Mouse (Mus musculus): ENCODE data around the gene S100a14. TPM values are rescaled to one million over a fixed set of nuclear protein-coding genes. Genes with fewer than 3 reads are reported as not detected.

S100a14 gene
- polyA plus RNA-seq, 1 experiment: not detected

DNA sequence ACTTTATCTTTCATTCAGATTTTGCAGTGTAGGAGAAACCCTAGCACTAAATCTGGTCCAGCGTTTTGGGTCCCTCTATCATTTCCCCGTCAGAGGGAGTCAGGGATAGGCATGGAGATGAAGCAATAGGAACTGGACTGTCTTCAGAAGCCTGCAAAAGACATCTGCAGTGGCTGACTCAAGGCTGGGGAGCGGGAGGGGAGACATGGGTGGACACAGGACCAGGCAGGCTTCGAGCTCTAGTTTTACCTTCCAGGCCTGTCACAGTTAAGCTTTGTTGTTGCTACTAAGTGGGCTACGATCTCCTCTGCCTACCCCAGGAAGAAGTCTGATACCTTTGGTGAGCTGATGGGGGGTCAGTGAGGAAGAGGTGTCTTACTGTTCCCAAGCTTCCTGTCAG is 14.4 kb upstream of the S100a14 start:
- peaks cover 28% of the 10 kb centered on the region for H3K4me1 ChIP-seq (ENCODE audit: control insufficient read depth, insufficient read depth, insufficient read length, low read length)
- H3K27ac ChIP-seq (replicated peaks; ENCODE audit: low read depth, low read length): no peak overlapping the region
- no peak overlapping the region for H3K4me3 ChIP-seq (ENCODE audit: insufficient read depth, low read depth, low read length)

DNA sequence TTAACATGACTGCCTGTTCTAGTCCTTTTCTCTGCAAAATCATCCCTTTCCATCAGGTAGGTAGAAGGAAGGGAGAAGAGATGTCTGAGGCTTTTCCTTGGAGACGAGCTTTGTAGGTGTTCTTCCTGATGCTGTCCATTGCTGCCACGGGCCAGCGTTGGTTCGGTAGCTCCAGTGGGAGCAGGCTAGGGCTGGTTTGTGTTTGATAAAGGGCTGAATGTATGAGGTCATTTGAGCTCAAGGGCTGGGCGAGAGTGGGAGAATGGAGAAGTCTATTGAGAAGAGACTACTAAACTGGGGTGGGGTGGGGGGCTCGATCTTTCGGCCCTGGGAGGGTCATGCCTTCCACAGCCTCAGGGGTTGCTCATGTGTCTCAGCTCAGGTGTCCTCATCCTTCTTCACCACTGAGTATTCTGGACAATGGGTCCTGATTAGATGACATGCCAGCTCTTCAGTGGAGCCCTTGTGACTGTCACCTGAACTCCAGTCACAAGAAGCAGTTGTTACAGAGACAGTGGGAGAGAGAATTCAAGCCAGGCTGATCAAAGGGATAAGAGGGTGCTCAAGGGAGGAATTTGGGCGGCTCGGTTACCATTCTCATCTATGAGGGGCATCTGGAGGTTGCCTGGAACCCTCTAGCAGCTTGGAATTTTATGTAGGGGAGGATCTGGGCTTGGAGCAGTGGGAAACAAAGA is 13.6 kb upstream of the S100a14 start:
- Histone ChIP-seq H3K27ac (replicated peaks; ENCODE audit: low read depth, low read length) (peak overlapping the region; percentile 95), H3K4me3 (ENCODE audit: insufficient read depth, low read depth, low read length) (peak overlapping the region; percentile 77), H3K4me1 (ENCODE audit: control insufficient read depth, insufficient read depth, insufficient read length, low read length) (peaks cover 30% of the 10 kb centered on the region)

DNA sequence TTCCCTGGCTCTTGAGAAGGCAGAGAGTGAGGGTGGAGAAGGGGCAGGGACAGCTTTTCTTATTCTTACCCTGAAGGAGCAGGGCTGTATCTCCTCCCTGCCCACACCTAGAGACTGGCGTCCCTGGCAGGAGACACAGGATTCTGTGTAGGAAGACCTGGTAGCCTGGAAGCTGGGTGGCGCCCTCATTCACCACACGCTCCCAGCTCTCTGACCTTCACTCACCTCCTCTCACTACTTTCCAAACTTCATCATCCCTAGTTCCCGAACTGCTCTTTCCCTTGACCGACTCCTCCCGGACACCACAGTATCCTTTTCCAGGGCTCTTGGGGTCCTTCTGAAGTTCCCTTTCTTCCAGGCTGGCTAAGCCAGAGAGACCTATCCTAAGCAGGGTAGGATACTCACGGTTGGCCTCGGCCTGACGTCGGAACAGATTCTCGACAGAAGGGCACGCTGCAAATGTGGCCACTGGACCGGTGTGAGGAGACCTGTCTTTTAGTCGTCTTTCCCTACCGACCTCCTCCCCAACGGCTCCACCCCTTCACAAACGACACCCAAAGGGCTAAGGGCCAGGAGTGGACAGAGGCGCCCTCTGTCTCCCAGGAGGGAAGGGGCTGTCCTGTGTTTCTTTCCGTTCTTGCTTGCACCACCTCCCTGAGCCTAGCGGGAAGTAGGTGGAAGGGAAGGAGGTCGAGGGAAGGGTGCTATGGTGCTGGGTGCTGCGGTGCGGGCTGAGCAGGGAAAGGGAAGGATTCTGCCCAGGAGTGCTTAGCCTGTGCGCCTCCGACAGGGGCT is 12.7 kb upstream of the S100a14 start, which contains the start of the genes S100a1 and S100a13:
S100a1 (minus strand) TSS at position 597 of the 795 bp plus-strand sequence.
S100a13 (plus strand) TSS at position 640 of the 795 bp plus-strand sequence.
- Histone ChIP-seq H3K27ac (replicated peaks; ENCODE audit: low read depth, low read length) (peak within 1 kb of the TSS; percentile 95), H3K4me1 (ENCODE audit: control insufficient read depth, insufficient read depth, insufficient read length, low read length) (peaks cover 29% of the 10 kb centered on the region)

DNA sequence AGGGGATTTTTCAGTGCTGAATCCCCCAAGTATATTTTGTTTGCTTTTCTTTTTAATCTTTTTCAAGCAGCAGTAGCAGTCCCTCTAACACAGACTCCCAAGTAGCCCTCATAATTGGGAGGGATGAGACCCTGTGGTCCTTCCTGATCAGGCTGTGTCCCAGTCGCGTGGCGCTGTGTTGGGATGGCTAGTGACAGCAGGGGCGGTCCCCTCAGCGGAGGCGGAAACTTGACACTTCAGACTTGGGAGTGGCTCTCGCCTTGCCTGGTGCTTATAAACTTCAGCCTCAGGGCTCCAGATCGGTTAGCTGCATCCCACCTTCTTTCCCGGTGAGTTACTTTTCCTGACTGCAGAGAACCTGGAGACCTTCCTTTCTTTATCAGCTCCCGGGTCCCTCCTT is 12.0 kb upstream of the S100a14 start:
- H3K4me1 ChIP-seq (ENCODE audit: control insufficient read depth, insufficient read depth, insufficient read length, low read length): peaks cover 29% of the 10 kb centered on the region

More for the DNA sequence above, 12.7 kb upstream of the S100a14 start, which contains the start of the genes S100a1 and S100a13:
- peak within 1 kb of the TSS; percentile 77 for H3K4me3 ChIP-seq (ENCODE audit: insufficient read depth, low read depth, low read length)

DNA sequence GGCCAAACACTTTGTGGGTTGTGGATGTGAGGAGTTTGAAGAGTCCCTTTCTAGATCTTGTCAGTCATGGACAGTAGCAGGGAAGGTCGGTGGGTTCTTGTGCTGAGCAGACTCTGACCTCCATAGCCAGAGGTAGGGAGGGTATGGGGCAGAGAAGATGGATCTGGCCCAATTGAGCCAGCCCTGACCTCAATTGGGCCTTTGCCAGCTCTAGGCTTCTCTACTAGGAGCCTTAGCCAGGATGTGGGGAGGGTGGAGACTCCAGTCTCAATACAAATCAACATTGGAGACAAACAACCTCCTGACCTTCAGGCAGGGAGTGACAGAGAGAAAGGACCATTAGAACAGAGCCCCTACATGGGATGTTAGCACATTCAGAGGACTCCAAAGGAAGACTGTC is 11.4 kb upstream of the S100a14 start:
- Histone ChIP-seq H3K4me3 (ENCODE audit: insufficient read depth, low read depth, low read length) (peak overlapping the region; percentile 77), H3K27ac (replicated peaks; ENCODE audit: low read depth, low read length) (peak overlapping the region; percentile 92), H3K4me1 (ENCODE audit: control insufficient read depth, insufficient read depth, insufficient read length, low read length) (peaks cover 29% of the 10 kb centered on the region)

More for the DNA sequence above, 12.0 kb upstream of the S100a14 start:
- H3K27ac ChIP-seq (replicated peaks; ENCODE audit: low read depth, low read length): peak overlapping the region; percentile 95
- H3K4me3 ChIP-seq (ENCODE audit: insufficient read depth, low read depth, low read length): peak overlapping the region; percentile 77

DNA sequence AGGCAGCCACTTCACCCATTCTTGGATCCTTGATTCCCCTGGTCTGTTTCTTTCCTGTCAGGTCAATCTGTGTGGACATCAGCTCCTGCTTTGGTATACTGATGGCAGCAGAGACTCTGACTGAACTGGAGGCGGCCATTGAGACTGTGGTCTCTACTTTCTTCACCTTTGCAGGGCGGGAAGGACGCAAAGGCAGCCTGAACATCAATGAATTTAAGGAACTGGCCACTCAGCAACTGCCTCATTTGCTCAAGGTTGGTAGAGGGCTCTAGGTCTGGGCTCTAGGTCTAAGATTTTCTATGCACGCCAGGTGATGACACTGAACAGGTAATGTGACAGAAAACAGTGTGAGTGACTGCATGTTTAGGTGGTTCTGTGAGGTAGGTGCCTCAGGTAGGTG is 10.9 kb upstream of the S100a14 start:
- peak overlapping the region; percentile 77 for H3K4me3 ChIP-seq (ENCODE audit: insufficient read depth, low read depth, low read length)
- H3K4me1 ChIP-seq (ENCODE audit: control insufficient read depth, insufficient read depth, insufficient read length, low read length): peaks cover 29% of the 10 kb centered on the region
- peak overlapping the region; percentile 60 for H3K27ac ChIP-seq (replicated peaks; ENCODE audit: low read depth, low read length)

DNA sequence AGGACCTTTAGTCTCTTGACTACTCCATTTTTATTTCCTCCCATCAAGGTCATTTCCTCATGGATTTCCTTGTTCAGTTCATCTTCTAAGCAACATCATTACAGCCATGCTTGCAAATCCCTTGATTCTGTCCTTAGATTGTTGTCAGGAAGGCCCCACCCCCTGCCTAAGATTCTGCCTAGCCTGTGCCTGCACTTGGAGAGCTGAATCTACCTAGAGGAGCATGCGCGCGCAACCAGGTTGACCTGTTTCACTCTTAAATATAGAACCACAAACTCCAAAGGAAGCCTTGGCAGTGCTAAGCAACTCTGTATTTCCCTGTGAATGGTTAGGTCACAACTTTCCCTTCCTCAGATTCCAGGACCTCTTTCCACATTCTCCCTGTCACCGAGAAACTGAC is 8.9 kb upstream of the S100a14 start:
- H3K4me1 ChIP-seq (ENCODE audit: control insufficient read depth, insufficient read depth, insufficient read length, low read length): peaks cover 24% of the 10 kb centered on the region
- H3K27ac ChIP-seq (replicated peaks; ENCODE audit: low read depth, low read length): no peak overlapping the region
- no peak overlapping the region for H3K4me3 ChIP-seq (ENCODE audit: insufficient read depth, low read depth, low read length)

DNA sequence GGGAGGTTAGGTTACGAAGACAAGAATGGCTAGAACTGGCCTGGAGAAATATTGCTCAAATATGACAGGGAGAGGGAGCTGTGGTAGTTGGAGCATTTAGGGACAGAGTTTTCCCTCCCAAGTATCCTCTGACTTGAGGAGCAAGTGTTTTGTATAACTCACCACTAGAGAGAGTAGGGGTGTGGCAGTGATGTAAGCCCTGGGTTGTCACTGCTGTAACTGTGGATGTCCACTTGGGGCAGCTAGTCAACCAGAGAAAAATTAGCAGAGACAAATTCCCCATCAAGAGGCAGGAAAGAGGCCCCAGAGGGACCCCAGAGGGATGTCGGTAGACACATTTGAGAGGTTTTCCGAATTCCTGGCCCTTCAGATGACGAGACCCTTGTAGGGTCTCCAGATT is 1.2 kb upstream of the S100a14 start:
- no peak overlapping the region for H3K4me3 ChIP-seq (ENCODE audit: insufficient read depth, low read depth, low read length)
- no peak overlapping the region for H3K27ac ChIP-seq (replicated peaks; ENCODE audit: low read depth, low read length)
- no peaks in the 10 kb centered on the region for H3K4me1 ChIP-seq (ENCODE audit: control insufficient read depth, insufficient read depth, insufficient read length, low read length)

DNA sequence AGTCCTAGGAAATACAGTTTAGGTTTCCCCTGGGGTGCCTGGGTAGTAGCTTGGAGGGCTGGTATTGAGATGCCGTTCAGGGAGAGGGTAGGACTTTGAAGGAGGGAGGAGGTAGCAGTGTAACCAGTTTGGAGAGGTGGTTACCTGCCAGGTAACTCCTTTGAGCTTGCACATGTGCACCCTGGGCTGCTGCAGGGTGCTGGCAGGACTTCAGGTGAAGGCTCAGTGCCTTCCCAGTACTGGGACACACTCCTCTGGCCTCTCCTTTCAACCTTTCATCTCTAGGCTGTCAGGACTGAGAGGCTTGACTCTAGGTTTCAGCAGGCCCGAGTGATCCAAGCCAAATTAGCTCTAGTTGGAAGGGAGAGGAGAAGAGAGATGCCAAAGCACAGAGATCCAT is 580 bp upstream of the S100a14 start:
- Histone ChIP-seq H3K4me1 (ENCODE audit: control insufficient read depth, insufficient read depth, insufficient read length, low read length) (no peaks in the 10 kb centered on the region), H3K27ac (replicated peaks; ENCODE audit: low read depth, low read length) (no peak overlapping the region), H3K4me3 (ENCODE audit: insufficient read depth, low read depth, low read length) (no peak overlapping the region)

DNA sequence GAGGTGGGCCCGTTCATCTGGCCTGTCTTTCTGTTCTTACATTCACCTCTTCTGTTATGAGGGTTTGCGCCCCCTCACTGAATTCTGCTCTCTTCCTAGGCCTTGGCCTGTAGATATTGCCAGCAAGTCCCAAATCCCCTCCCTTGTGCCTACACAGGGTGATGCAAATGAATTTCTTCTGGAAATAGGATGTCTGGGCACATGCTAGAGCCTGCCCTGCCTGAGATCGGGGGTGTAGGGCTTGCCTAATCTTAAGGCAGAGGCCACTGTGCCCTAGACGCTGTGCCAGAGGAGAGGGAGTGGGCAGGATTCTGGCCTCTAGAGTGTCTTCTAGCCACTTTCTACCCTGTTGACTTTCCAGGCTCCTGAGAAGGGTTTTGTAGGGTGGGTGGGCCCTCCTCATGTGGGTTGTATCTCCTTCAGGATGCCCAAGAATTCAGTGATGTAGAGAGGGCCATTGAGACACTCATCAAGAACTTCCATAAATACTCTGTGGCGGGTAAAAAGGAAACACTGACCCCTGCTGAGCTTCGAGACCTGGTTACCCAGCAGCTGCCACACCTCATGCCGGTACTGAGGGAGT is 726 bp downstream of the S100a14 start:
- H3K4me3 ChIP-seq (ENCODE audit: insufficient read depth, low read depth, low read length): no peak overlapping the region
- H3K27ac ChIP-seq (replicated peaks; ENCODE audit: low read depth, low read length): no peak overlapping the region
- no peaks in the 10 kb centered on the region for H3K4me1 ChIP-seq (ENCODE audit: control insufficient read depth, insufficient read depth, insufficient read length, low read length)

DNA sequence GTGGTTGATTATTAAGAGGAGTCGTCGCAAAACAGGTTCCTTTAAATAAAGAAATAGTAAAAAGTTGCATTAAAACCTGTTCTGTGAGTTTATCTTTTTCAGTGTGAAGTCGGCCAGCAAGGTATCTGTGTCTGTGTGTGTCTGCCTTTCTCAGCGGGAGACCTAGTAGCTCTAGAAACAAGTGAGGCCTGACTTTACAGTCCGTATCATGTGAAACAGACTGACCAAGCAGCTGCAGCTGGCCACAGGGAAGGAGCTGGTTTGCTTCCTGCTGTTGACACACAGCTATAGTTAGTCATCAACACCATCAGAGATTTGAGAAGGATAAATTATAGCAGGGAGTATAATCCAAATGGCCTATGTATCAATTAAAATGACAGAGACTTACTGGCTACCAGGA is 5.1 kb downstream of the S100a14 start:
- Histone ChIP-seq H3K27ac (replicated peaks; ENCODE audit: low read depth, low read length) (no peak overlapping the region), H3K4me1 (ENCODE audit: control insufficient read depth, insufficient read depth, insufficient read length, low read length) (peaks cover 4% of the 10 kb centered on the region; the same call in 1 of the 2 replicates), H3K4me3 (ENCODE audit: insufficient read depth, low read depth, low read length) (no peak overlapping the region)

DNA sequence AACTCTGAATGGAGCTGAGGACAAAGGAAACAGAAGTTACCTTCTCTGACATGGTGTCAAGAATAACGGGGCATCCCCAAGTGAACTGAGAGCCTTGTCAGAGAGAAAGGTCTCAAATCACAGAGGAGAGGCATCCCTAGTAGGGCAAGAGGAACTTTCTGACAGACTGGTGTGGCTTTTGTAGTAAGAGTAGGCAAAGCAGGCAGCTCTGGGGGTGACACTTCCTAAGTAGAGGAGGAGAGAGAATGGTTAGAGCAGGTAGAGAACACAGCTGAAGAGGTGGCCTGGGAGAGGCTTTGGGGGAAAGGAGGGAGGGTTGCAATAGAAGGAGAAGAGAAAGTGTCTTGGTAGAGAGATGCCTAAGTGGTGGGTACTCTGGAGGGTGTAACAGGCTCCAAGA is 8.8 kb downstream of the S100a14 start:
- Histone ChIP-seq H3K4me3 (ENCODE audit: insufficient read depth, low read depth, low read length) (no peak overlapping the region), H3K27ac (replicated peaks; ENCODE audit: low read depth, low read length) (no peak overlapping the region), H3K4me1 (ENCODE audit: control insufficient read depth, insufficient read depth, insufficient read length, low read length) (peaks cover 13% of the 10 kb centered on the region)

DNA sequence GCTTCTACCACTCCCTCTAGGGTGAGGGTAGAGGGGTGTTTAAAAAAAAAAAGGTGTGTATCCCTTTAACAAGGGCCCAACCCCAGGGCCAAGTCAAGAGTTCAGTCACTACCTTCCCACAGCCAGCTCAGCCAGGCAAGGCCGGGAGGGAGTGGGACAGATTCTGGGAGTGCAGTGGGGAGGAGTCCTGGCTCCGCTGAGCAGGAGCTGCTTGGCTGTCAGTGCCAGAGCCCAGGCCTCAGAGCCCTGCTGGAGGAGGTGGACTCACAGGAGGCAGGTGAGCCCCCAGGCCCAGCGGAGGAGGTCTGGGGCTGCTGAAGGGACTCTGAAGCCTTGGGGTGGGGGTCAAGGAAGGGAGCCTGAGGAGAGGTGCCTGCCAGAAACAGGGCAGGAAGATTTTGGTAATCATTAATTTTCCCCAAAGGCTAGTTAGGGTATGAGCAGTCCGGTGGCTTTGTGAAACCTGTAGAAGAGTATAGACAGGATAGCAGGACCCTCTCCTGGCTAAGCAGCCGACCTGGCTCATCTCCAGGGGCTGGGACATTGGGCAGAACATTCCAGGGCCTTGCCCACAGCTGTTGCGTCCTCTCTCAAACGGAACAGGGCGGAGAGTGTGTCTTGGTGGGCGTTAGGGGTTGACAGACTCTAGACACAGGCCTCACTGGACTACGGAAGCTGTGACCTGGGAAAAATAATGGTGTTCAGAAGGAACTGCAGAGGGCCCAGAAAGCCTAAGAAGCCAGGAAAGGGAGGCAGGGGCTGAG is 10.7 kb downstream of the S100a14 start, which contains the start of gene S100a16:
S100a16 (plus strand) TSS at position 114 of the 764 bp plus-strand sequence.
- H3K4me3 ChIP-seq (ENCODE audit: insufficient read depth, low read depth, low read length): peak within 1 kb of the TSS; percentile 69
- peaks cover 18% of the 10 kb centered on the region for H3K4me1 ChIP-seq (ENCODE audit: control insufficient read depth, insufficient read depth, insufficient read length, low read length)
- peak within 1 kb of the TSS; percentile 82 for H3K27ac ChIP-seq (replicated peaks; ENCODE audit: low read depth, low read length)

DNA sequence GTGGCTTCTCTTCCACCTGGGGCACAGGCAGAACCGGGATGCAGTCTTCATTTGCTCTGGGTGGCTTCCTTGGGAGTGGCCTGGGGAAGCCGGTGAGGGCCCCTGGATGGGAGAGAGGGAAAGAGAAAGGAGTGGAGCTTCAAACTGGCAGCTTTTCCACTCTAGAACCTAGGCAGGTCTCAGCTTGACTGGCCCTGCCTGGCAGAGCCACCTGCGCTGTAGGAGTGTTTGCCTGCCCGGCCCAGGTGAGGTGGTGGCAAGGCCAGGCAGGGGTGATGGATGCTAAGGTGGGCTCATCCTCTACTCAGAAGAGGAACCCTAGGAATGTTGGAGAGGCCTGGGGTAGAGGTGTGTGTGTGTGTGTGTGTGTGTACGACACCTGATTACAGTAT is 11.2 kb downstream of the S100a14 start:
- peak overlapping the region; percentile 82 for H3K27ac ChIP-seq (replicated peaks; ENCODE audit: low read depth, low read length)
- H3K4me1 ChIP-seq (ENCODE audit: control insufficient read depth, insufficient read depth, insufficient read length, low read length): peaks cover 18% of the 10 kb centered on the region
- peak overlapping the region; percentile 69 for H3K4me3 ChIP-seq (ENCODE audit: insufficient read depth, low read depth, low read length)

DNA sequence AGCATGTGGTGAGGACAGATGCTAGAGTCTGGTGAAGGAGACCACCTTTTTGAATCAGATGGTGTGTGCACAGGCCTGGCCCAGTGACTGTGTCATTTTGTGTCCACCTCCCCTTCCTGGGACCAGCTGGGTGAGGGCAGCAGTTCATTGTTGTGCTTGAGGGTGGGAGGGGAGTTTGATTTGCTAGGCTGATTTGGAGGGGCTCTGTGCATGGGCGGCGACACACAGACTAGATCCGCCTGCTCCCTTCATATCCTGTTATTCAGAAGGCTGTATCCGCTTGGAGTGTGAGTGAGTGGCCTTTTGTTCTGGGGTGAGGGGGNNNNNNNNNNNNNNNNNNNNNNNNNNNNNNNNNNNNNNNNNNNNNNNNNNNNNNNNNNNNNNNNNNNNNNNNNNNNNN is 14.2 kb downstream of the S100a14 start:
- Histone ChIP-seq H3K4me1 (ENCODE audit: control insufficient read depth, insufficient read depth, insufficient read length, low read length) (peaks cover 14% of the 10 kb centered on the region), H3K27ac (replicated peaks; ENCODE audit: low read depth, low read length) (peak overlapping the region; percentile 91), H3K4me3 (ENCODE audit: insufficient read depth, low read depth, low read length) (peak overlapping the region; percentile 66)

All from brown adipose tissue, adult 24 weeks (tissue).